Mouse (Mus musculus): Measurements from ENCODE around the gene Pptc7.
A peak's percentile ranks its signal among the peaks of the same experiment; 100 is the strongest.

Gene Pptc7

DNA sequence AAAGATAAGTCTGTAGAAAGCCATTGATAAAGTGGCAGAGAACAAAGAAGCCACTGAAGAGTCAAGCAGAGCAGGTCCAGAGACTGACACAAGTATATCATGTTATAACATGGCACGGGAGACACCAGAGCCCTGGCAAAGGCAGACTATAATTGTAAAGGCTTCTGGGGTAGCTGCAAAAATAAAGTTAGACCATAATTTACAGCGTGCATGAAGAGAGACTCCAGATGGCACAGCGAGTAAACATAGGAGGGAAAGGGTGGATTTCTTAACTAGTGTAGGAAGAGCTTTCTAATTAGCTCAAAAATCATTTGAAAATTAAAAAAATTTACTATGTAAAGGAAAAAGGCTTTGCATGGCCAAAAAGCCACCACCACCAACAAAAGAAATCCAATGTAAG, 43.1 kb downstream of the Pptc7 start:
- peak; percentile 16 for DNase-seq (ENCODE audit: low read depth, low spot score)

GRCm38 (mm10) chr5:122330269-122330668, 46.1 kb downstream of the Pptc7 start:
- no peak for DNase-seq (ENCODE audit: low read depth, low spot score)

- no peak for DNase-seq (ENCODE audit: low read depth, low spot score)
Measured at GRCm38 (mm10) chr5:122334682-122335081, 50.5 kb downstream of the Pptc7 start.

- no peak for DNase-seq (ENCODE audit: low read depth, low spot score)
Measured at GRCm38 (mm10) chr5:122336554-122337294, 52.6 kb downstream of the Pptc7 start.

- DNase-seq (ENCODE audit: low read depth, low spot score), result no peak
Measured at GRCm38 (mm10) chr5:122342874-122343273, 58.7 kb downstream of the Pptc7 start.

DNA sequence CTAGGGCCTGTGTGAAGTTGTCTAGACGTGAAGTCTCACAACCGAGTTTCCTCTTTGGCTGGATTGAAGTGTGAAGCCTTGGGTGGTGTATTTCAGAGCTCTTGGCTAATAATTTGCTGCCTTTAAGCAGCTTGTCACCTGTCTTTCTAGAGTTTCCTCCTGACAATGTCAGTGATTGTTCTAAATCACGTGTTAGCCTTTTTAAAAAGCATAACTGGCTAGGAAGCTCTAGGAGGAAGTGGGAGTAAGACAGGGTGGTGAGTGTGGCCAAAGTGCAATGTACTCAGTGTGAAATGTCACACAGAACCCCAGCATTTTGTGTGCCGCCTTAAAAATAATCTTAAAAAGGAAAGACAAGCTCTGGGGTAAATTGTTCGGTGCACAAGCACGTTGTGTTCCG, 59.6 kb downstream of the Pptc7 start:
- no peak for DNase-seq (ENCODE audit: low read depth, low spot score)

- DNase-seq (ENCODE audit: low read depth, low spot score), result no peak
Measured at GRCm38 (mm10) chr5:122344260-122344659, 60.1 kb downstream of the Pptc7 start.

DNA sequence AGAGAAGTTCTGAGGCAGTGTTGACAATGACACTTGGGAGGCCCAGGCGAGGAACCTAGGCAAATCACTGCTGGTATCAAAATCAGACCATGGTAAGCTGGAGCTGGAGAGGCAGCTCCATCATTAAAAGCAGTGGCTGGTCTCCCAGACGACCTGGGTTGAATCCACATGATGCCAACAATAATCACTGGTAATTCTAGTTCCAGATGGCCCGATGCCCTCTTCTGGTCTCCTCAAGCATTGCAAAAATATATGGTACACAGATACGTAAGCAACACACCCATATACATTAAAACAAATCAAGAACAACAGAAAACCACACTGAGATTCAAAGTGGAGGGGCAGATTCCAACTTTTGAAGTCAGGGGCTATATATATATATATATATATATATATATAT, 61.6 kb downstream of the Pptc7 start:
- no peak for DNase-seq (ENCODE audit: low read depth, low spot score)

- DNase-seq (ENCODE audit: low read depth, low spot score), result peak; percentile 99
Measured at GRCm38 (mm10) chr5:122353807-122354491, 69.8 kb downstream of the Pptc7 start, which contains the start of the genes Rad9b and Vps29. TSS of gene Rad9b (minus strand) at chr5:122354233. TSS of gene Vps29 (plus strand) at chr5:122354369.

GRCm38 (mm10) chr5:122354492-122355067, 70.4 kb downstream of the Pptc7 start:
- DNase-seq (ENCODE audit: low read depth, low spot score), result no peak

- no peak for DNase-seq (ENCODE audit: low read depth, low spot score)
Measured at GRCm38 (mm10) chr5:122371591-122372191, 87.5 kb downstream of the Pptc7 start, which contains the start of gene Gpn3. TSS of gene Gpn3 (plus strand) at chr5:122371876.

- peak; percentile 99 for DNase-seq (ENCODE audit: low read depth, low spot score)
Measured at GRCm38 (mm10) chr5:122372192-122372769, 88.1 kb downstream of the Pptc7 start, which contains the start of gene Fam216a. TSS of gene Fam216a (minus strand) at chr5:122372364.

GRCm38 (mm10) chr5:122372878-122373277, 88.7 kb downstream of the Pptc7 start:
- DNase-seq (ENCODE audit: low read depth, low spot score), result no peak
